Mouse (Mus musculus): ENCODE results near the gene Thbs3. TPM values are rescaled to one million over a fixed set of nuclear protein-coding genes. Genes with fewer than 3 reads are reported as not detected.

The Thbs3 gene
- polyA plus RNA-seq, 1 experiment from 2014 or later, result 24.0 TPM

DNA sequence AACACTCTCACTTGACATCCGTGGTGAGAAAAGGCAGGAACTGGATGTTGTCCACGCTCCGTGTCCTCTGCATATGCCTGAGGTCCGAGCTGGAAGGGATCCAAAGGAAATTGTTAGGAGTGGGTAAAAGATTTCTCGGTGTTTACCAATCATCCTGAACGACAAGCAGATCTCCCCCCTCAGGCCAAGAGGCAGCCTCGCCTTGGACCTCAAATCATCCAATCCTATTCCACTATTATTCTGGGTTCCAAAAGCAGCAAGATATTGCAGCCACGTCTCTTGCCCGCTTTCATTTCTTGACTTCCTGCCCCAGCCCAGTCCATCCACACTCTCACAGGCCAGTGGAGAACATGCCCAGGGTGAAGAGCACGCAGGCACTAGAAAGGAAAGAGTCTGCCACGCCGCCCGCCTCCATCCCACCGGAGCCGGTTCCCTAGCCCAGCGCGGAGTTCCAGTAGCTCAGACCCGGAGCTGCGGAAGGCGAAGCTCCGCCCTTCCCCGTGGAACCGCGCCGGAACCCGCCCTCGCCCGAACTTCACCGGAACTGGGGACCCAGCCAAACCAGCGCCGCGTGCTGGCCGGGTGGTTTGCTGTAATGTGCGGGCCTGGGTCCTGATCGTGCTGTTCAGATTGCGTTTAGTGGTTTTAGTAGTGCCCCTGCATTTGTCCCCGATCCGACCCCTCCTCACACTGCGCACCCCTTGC, 55.2 kb downstream of the Thbs3 start, which contains the start of gene Slc50a1:
TSS of gene Slc50a1 (minus strand) at position 520 of the 705 bp plus-strand sequence.
- H3K27ac ChIP-seq (ENCODE audit: low read length), result peak within 1 kb of the TSS; percentile 85
- WGBS, result 3% methylated on average over 39 of the region's 39 CpGs
- H3K9ac ChIP-seq (ENCODE audit: low read length), result peak within 1 kb of the TSS; percentile 77
- H3K9me3 ChIP-seq (replicated peaks; ENCODE audit: control insufficient read depth, low read length), result no peaks in the 10 kb centered on the region
- peak within 1 kb of the TSS; percentile 69 for H3K4me3 ChIP-seq (ENCODE audit: low read length)
- peak within 1 kb of the TSS; percentile 82 for H3K4me2 ChIP-seq (ENCODE audit: low read depth, low read length)
- H3K27me3 ChIP-seq (ENCODE audit: control insufficient read depth, insufficient read depth, low read length), result no peaks in the 10 kb centered on the region
- peak; percentile 58 for ATAC-seq (replicated peaks; ENCODE audit: extremely low read depth, insufficient read depth, low FRiP score)
- H3K4me1 ChIP-seq (ENCODE audit: control insufficient read depth, insufficient read depth, low read length), result peaks cover 38% of the 10 kb centered on the region
- peaks cover 13% of the 10 kb centered on the region for H3K36me3 ChIP-seq (ENCODE audit: control insufficient read depth, insufficient read depth)

DNA sequence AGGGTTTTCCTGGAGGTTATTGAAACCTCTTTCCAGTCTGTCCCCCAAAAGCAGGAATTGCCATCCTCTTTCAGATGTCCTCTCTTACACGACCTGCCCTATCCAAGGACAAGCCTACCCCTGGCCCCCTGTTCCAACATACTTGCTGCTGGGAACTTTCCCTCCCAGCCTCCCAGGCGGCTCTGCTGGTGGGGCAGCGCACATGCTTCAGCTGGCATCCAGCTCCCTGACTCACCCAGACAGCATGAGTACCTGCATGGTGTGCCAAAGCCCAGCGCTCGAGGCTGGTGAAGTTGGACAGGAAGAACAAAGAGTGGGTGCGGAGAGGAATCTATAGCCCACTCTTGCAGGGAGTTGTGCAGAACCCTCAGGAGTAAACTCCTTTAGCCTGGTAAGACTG, 55.9 kb downstream of the Thbs3 start:
- WGBS, result 48% methylated on average over 6 of the region's 6 CpGs

DNA sequence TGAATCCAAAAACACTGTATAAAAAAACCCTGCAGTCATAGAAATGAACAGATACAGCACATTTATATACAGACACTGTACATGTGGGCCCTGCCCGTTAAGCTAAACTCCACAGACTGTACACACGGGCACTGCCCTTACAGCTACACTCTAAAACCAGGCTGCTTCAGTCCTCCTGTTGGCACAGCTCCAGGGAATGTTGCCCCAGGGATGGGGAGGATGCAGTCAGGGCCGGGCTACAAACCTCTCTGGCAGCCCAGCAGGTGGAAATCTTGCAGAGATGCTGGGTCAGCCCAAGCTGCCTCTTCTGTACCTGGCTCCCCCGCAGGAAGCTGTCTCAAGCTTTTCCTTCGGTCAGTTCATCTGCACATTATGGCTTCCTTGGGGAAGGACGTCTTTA, 56.8 kb downstream of the Thbs3 start:
- Histone ChIP-seq H3K9me3 (replicated peaks; ENCODE audit: control insufficient read depth, low read length) (no peaks in the 10 kb centered on the region), H3K4me3 (ENCODE audit: low read length) (no peak overlapping the region), H3K27ac (ENCODE audit: low read length) (no peak overlapping the region), H3K36me3 (ENCODE audit: control insufficient read depth, insufficient read depth) (peaks cover 21% of the 10 kb centered on the region), H3K9ac (ENCODE audit: low read length) (no peak overlapping the region), H3K27me3 (ENCODE audit: control insufficient read depth, insufficient read depth, low read length) (no peaks in the 10 kb centered on the region), H3K4me1 (ENCODE audit: control insufficient read depth, insufficient read depth, low read length) (peaks cover 37% of the 10 kb centered on the region), H3K4me2 (ENCODE audit: low read depth, low read length) (no peak overlapping the region)
- 43% methylated on average over 6 of the region's 6 CpGs for WGBS
- ATAC-seq (replicated peaks; ENCODE audit: extremely low read depth, insufficient read depth, low FRiP score), result no peak

More for the DNA sequence above, 55.9 kb downstream of the Thbs3 start:
- Histone ChIP-seq H3K36me3 (ENCODE audit: control insufficient read depth, insufficient read depth) (peaks cover 20% of the 10 kb centered on the region), H3K9me3 (replicated peaks; ENCODE audit: control insufficient read depth, low read length) (no peaks in the 10 kb centered on the region), H3K4me2 (ENCODE audit: low read depth, low read length) (peak overlapping the region; percentile 82), H3K27me3 (ENCODE audit: control insufficient read depth, insufficient read depth, low read length) (no peaks in the 10 kb centered on the region), H3K9ac (ENCODE audit: low read length) (peak overlapping the region; percentile 77), H3K27ac (ENCODE audit: low read length) (peak overlapping the region; percentile 85), H3K4me3 (ENCODE audit: low read length) (peak overlapping the region; percentile 69; the same call in 1 of the 2 replicates), H3K4me1 (ENCODE audit: control insufficient read depth, insufficient read depth, low read length) (peaks cover 37% of the 10 kb centered on the region)
- no peak for ATAC-seq (replicated peaks; ENCODE audit: extremely low read depth, insufficient read depth, low FRiP score)

DNA sequence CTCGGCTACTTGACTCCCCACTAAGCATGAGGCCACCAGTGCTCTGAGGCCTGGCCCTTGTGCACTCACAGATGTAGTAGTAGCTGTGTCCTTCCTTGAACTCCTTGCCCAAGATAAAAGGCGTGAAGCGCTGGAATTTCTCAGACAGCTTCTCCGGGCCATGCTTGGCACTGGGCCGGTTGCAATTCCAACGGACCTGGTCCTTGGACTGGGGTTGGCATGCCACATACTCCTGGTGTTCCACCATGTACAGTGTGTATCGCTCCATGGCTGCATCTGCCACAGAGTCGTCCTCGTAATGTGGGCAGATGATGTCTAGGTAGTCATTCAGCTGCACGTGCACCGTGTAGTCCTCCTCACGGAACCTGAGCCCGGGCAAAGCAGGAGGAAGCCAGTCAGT, 61.1 kb downstream of the Thbs3 start:
- Histone ChIP-seq H3K4me1 (ENCODE audit: control insufficient read depth, insufficient read depth, low read length) (peaks cover 27% of the 10 kb centered on the region), H3K4me2 (ENCODE audit: low read depth, low read length) (peak overlapping the region; percentile 98; the same call in 1 of the 2 replicates), H3K27ac (ENCODE audit: low read length) (no peak overlapping the region), H3K36me3 (ENCODE audit: control insufficient read depth, insufficient read depth) (peaks cover 21% of the 10 kb centered on the region), H3K9ac (ENCODE audit: low read length) (no peak overlapping the region), H3K27me3 (ENCODE audit: control insufficient read depth, insufficient read depth, low read length) (no peaks in the 10 kb centered on the region), H3K9me3 (replicated peaks; ENCODE audit: control insufficient read depth, low read length) (no peaks in the 10 kb centered on the region), H3K4me3 (ENCODE audit: low read length) (no peak overlapping the region)
- WGBS, result 87% methylated on average over 13 of the region's 13 CpGs
- ATAC-seq (replicated peaks; ENCODE audit: extremely low read depth, insufficient read depth, low FRiP score), result no peak

MicroRNAs within 50 kb of the gene (microRNA counts, 519-probe panel; counts per million panel counts)
- 1,193 counts per million, percentile 6 among the panel's probes with 10 or more counts for microRNA mmu-miR-92b

Small RNAs within 50 kb of the gene (microRNA-seq; reads per million reads assigned to microRNA genes)
- gene Mir92b, result 327 reads per million, percentile 68 among the genes with 10 or more reads in this experiment

Other genes starting within 250 kb of the Thbs3 start
- gene Rusc1, start 121.9 kb upstream of the Thbs3 start, polyA plus RNA-seq (2015; fragmentation: Nextera tagmentation; extraction: Ambion mirVana), result 8.1 and 10.2 TPM in 2 replicates
- not detected in 2 replicates for gene Gm43738, start 114.1 kb upstream of the Thbs3 start, polyA plus RNA-seq (2015; fragmentation: Nextera tagmentation; extraction: Ambion mirVana)
- gene Fdps, start 113.2 kb upstream of the Thbs3 start, polyA plus RNA-seq (2015; fragmentation: Nextera tagmentation; extraction: Ambion mirVana), result 103 and 116 TPM in 2 replicates
- 0.20 and 0.64 TPM in 2 replicates for gene Pklr, start 79.0 kb upstream of the Thbs3 start, polyA plus RNA-seq (2015; fragmentation: Nextera tagmentation; extraction: Ambion mirVana)
- 0.70 and 0.76 TPM in 2 replicates for gene Hcn3, start 55.0 kb upstream of the Thbs3 start, polyA plus RNA-seq (2015; fragmentation: Nextera tagmentation; extraction: Ambion mirVana)
- 15.9 and 17.9 TPM in 2 replicates for gene Clk2, start 50.4 kb upstream of the Thbs3 start, polyA plus RNA-seq (2015; fragmentation: Nextera tagmentation; extraction: Ambion mirVana)
- gene Scamp3, start 37.7 kb upstream of the Thbs3 start, polyA plus RNA-seq (2015; fragmentation: Nextera tagmentation; extraction: Ambion mirVana), result 89.5 and 93.9 TPM in 2 replicates
- gene Fam189b, start 32.0 kb upstream of the Thbs3 start, polyA plus RNA-seq (2015; fragmentation: Nextera tagmentation; extraction: Ambion mirVana), result 17.7 TPM in 2 replicates
- 33.2 and 33.3 TPM in 2 replicates for gene Gba, start 12.3 kb upstream of the Thbs3 start, polyA plus RNA-seq (2015; fragmentation: Nextera tagmentation; extraction: Ambion mirVana)
- gene Mtx1, start 11.9 kb downstream of the Thbs3 start, polyA plus RNA-seq (2015; fragmentation: Nextera tagmentation; extraction: Ambion mirVana), result 120 and 127 TPM in 2 replicates
- gene Muc1, start 13.9 kb downstream of the Thbs3 start, polyA plus RNA-seq (2015; fragmentation: Nextera tagmentation; extraction: Ambion mirVana), result 3.3 and 11.3 TPM in 2 replicates
- gene Krtcap2, start 30.8 kb downstream of the Thbs3 start, polyA plus RNA-seq (2015; fragmentation: Nextera tagmentation; extraction: Ambion mirVana), result 202 and 234 TPM in 2 replicates
- 1.1 and 1.3 TPM in 2 replicates for gene Trim46, start 31.1 kb downstream of the Thbs3 start, polyA plus RNA-seq (2015; fragmentation: Nextera tagmentation; extraction: Ambion mirVana)
- 65.3 and 79.6 TPM in 2 replicates for gene Dpm3, start 44.2 kb downstream of the Thbs3 start, polyA plus RNA-seq (2015; fragmentation: Nextera tagmentation; extraction: Ambion mirVana)
- gene Slc50a1, start 55.4 kb downstream of the Thbs3 start, polyA plus RNA-seq (2015; fragmentation: Nextera tagmentation; extraction: Ambion mirVana), result 44.8 and 51.1 TPM in 2 replicates
- gene Efna1, start 66.0 kb downstream of the Thbs3 start, polyA plus RNA-seq (2015; fragmentation: Nextera tagmentation; extraction: Ambion mirVana), result 34.4 and 45.5 TPM in 2 replicates
- gene Efna3, start 107.8 kb downstream of the Thbs3 start, polyA plus RNA-seq (2015; fragmentation: Nextera tagmentation; extraction: Ambion mirVana), result 0.89 and 1.1 TPM in 2 replicates
- 5.2 and 7.3 TPM in 2 replicates for gene Efna4, start 122.8 kb downstream of the Thbs3 start, polyA plus RNA-seq (2015; fragmentation: Nextera tagmentation; extraction: Ambion mirVana)
- 61.5 and 73.6 TPM in 2 replicates for gene Adam15, start 134.8 kb downstream of the Thbs3 start, polyA plus RNA-seq (2015; fragmentation: Nextera tagmentation; extraction: Ambion mirVana)
- not detected in 2 replicates for gene Dcst2, start 146.8 kb downstream of the Thbs3 start, polyA plus RNA-seq (2015; fragmentation: Nextera tagmentation; extraction: Ambion mirVana)
- gene Dcst1, start 150.1 kb downstream of the Thbs3 start, polyA plus RNA-seq (2015; fragmentation: Nextera tagmentation; extraction: Ambion mirVana), result 0.06 and 0.21 TPM in 2 replicates
- gene Zbtb7b, start 179.6 kb downstream of the Thbs3 start, polyA plus RNA-seq (2015; fragmentation: Nextera tagmentation; extraction: Ambion mirVana), result 1.7 and 2.6 TPM in 2 replicates
- gene Lenep, start 187.6 kb downstream of the Thbs3 start, polyA plus RNA-seq (2015; fragmentation: Nextera tagmentation; extraction: Ambion mirVana), result 1.7 TPM in 1 of 2 replicates, not detected in the other
- 38.8 and 41.0 TPM in 2 replicates for gene Flad1, start 196.7 kb downstream of the Thbs3 start, polyA plus RNA-seq (2015; fragmentation: Nextera tagmentation; extraction: Ambion mirVana)
- 288 and 304 TPM in 2 replicates for gene Cks1b, start 203.2 kb downstream of the Thbs3 start, polyA plus RNA-seq (2015; fragmentation: Nextera tagmentation; extraction: Ambion mirVana)
- gene Shc1, start 203.3 kb downstream of the Thbs3 start, polyA plus RNA-seq (2015; fragmentation: Nextera tagmentation; extraction: Ambion mirVana), result 67.7 and 72.3 TPM in 2 replicates
- gene Pygo2, start 215.0 kb downstream of the Thbs3 start, polyA plus RNA-seq (2015; fragmentation: Nextera tagmentation; extraction: Ambion mirVana), result 21.8 and 24.0 TPM in 2 replicates
- 67.5 and 74.8 TPM in 2 replicates for gene Pbxip1, start 221.5 kb downstream of the Thbs3 start, polyA plus RNA-seq (2015; fragmentation: Nextera tagmentation; extraction: Ambion mirVana)
- 51.5 and 59.3 TPM in 2 replicates for gene Pmvk, start 239.4 kb downstream of the Thbs3 start, polyA plus RNA-seq (2015; fragmentation: Nextera tagmentation; extraction: Ambion mirVana)